Mouse (Mus musculus) ES-E14 (cell line): ENCODE data around the gene Ppt1. TPM values are rescaled to one million over a fixed set of nuclear protein-coding genes. Genes with fewer than 3 reads are reported as not detected.

Source experiments
- DNase-seq: peaks from one replicate; pipeline ENCODE4 v3.0.0-alpha.2; 2013; ENCODE audit warnings: low read depth, low spot score
- H3K27ac ChIP-seq: 2 replicates; pipeline ENCODE4 v1.5.1; 2012; ENCODE audit warnings: low read depth, mild to moderate bottlenecking, low read length, moderate library complexity, mixed read lengths; ENCODE audit not compliant: poor library complexity, insufficient read depth, severe bottlenecking
- H3K36me3 ChIP-seq: 2 replicates; pipeline ENCODE4 v1.6.1; 2012; ENCODE audit warnings: mild to moderate bottlenecking, low read length, moderate library complexity, mixed read lengths; ENCODE audit not compliant: control insufficient read depth, poor library complexity, insufficient read depth, severe bottlenecking
- H3K4me1 ChIP-seq, 2 experiments: fragments of 150-350 bp in 1 of 2; sonication (generic) in 1 of 2; 2 replicates each; pipeline ENCODE4 v1.6.1; 2012; ENCODE audit warnings: low read length in 2 of 2, mild to moderate bottlenecking in 1 of 2, mixed read lengths in 1 of 2; ENCODE audit not compliant: control insufficient read depth in 2 of 2, insufficient read depth in 2 of 2, poor library complexity in 1 of 2
- H3K4me3 ChIP-seq, 2 experiments: fragments of 150-350 bp in 1 of 2; sonication (generic) in 1 of 2; 2 replicates each; pipeline ENCODE4 v1.5.1; 2012; ENCODE audit warnings: low read length in 2 of 2, low read depth in 1 of 2, mild to moderate bottlenecking in 1 of 2, mixed read lengths in 1 of 2; ENCODE audit not compliant: insufficient read depth in 1 of 2, poor library complexity in 1 of 2, severe bottlenecking in 1 of 2
- H3K9ac ChIP-seq: 2 replicates; pipeline ENCODE4 v1.6.1; 2012; ENCODE audit warnings: low read depth, mild to moderate bottlenecking, low read length, mixed read lengths; ENCODE audit not compliant: poor library complexity, insufficient read depth, severe bottlenecking
- H3K9me3 ChIP-seq: fragments of 150-350 bp; sonication (generic); 2 replicates; pipeline ENCODE4 v1.6.1; 2012; ENCODE audit warnings: low read depth, mild to moderate bottlenecking, low read length; ENCODE audit not compliant: control insufficient read depth, insufficient read depth
- CHD2 ChIP-seq: IDR thresholded peaks from 2 replicates; pipeline ENCODE4 v1.6.1; 2014; ENCODE audit warnings: mild to moderate bottlenecking, low read depth, low read length, inconsistent platforms
- HCFC1 ChIP-seq: IDR thresholded peaks from 2 replicates; pipeline ENCODE4 v1.6.1; 2012; ENCODE audit warnings: low read length, inconsistent platforms, borderline replicate concordance; ENCODE audit not compliant: insufficient read depth
- MAFK ChIP-seq: IDR thresholded peaks from 2 replicates; pipeline ENCODE4 v1.6.1; 2014; ENCODE audit warnings: mild to moderate bottlenecking, low read depth, low read length, inconsistent platforms; ENCODE audit not compliant: insufficient read depth
- ZC3H11A ChIP-seq: IDR thresholded peaks from 2 replicates; pipeline ENCODE4 v1.6.1; 2012; ENCODE audit warnings: low read depth, mild to moderate bottlenecking, inconsistent platforms, low read length, borderline replicate concordance
- ZNF384 ChIP-seq: IDR thresholded peaks from 2 replicates; pipeline ENCODE4 v1.6.1; 2012; ENCODE audit warnings: low read depth, low read length, inconsistent platforms
- in situ Hi-C, 2 experiments: fragments of 600-800 bp; cut with MboI; formaldehyde crosslinking; loops; one replicate each; pipeline ENCODE4 v1.15.1; 2025; ENCODE audit warnings: low sequenced_read_pairs in 2 of 2, inconsistent platforms in 1 of 2; ENCODE audit not compliant: unreplicated experiment in 2 of 2
- total RNA-seq: library from RNA; depleted of rRNA; stranded (reverse); fragments of 300-350 nt; gene quantifications from 2 replicates; pipeline ENCODE4 v1.2.3, GENCODE M21; 2012

The Ppt1 gene
- total RNA-seq, 1 experiment = 34.9 TPM

DNA sequence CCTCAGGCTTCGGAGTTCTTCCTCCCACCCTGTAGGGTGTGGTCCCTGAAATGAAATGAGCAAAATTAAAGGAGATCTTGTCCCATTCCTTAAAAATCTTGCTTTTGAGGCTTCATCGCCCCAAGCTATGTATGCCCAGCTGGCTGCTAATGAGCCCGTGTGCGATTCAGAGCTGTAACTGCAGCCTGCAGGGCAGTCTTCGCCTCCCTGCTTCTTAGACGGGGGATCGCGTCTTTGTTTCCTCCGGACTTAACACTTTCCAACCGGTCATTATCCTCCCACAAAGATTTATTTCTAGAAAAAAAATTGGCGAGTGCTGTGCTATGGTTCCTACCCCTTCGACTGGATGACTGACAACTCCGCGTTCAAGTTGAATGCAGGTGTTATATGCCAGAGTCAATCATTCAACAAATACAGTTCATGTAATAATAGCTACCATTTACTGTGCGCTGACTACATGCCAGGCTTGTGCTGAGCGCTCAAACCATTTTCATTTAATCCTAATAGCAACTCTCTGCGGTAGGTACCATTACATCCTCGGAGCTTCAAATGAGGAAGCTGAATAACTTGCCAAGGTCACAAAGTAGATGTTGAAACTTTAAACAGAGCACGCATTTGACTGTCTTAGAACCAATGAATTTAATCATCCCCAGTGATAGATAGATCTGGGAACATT lies 50.7 kb downstream of the Ppt1 start:
- no peak for DNase-seq
- no peak for TF ChIP-seq CHD2
- no peak for TF ChIP-seq ZC3H11A
- TF ChIP-seq HCFC1 = no peak
- TF ChIP-seq MAFK = no peak
- peak overlapping the region; percentile 82 to 83 for H3K4me3 ChIP-seq
- in situ Hi-C loops = no loop called here
- H3K27ac ChIP-seq = peak overlapping the region; percentile 99
- 0 out of 2 replicates have a peak, but pooled peaks cover 2% of the 10 kb centered on the region for H3K36me3 ChIP-seq
- H3K9ac ChIP-seq = peak overlapping the region; percentile 96
- peaks cover 5 to 7% of the 10 kb centered on the region in 2 experiments; a peak in 3 of 4 replicates for H3K4me1 ChIP-seq
- no peaks in the 10 kb centered on the region for H3K9me3 ChIP-seq

DNA sequence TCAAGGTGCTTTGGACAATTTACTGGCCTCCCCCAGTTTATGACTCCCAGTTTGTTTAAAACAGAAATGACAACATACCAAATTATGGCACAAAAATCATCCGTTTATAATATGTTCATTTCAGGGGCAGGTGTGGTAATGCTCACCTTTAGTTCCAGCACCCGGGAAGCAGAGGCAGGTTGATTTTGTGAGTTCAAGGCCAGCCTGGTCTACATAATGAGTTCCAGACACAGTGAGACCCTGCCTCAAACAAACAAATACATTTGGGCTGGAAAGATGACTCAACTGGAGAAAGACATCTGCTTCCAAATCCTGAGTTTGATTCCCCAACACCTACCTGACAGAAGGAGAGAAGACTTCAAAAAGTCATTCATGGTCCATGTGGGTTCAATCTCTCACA lies 51.3 kb downstream of the Ppt1 start:
- H3K36me3 ChIP-seq = no peaks in the 10 kb centered on the region
- TF ChIP-seq ZNF384 (no peak), HCFC1 (no peak), CHD2 (no peak), MAFK (no peak), ZC3H11A (no peak)
- no peak overlapping the region for H3K27ac ChIP-seq
- peak overlapping the region in 1 of 2 experiments; percentile 82; a peak in 2 of 4 replicates for H3K4me3 ChIP-seq
- no peak overlapping the region for H3K9ac ChIP-seq
- in situ Hi-C loops = no loop called here
- no peaks in the 10 kb centered on the region for H3K9me3 ChIP-seq
- peaks cover 5 to 7% of the 10 kb centered on the region in 2 experiments; a peak in 3 of 4 replicates for H3K4me1 ChIP-seq
- DNase-seq = no peak

DNA sequence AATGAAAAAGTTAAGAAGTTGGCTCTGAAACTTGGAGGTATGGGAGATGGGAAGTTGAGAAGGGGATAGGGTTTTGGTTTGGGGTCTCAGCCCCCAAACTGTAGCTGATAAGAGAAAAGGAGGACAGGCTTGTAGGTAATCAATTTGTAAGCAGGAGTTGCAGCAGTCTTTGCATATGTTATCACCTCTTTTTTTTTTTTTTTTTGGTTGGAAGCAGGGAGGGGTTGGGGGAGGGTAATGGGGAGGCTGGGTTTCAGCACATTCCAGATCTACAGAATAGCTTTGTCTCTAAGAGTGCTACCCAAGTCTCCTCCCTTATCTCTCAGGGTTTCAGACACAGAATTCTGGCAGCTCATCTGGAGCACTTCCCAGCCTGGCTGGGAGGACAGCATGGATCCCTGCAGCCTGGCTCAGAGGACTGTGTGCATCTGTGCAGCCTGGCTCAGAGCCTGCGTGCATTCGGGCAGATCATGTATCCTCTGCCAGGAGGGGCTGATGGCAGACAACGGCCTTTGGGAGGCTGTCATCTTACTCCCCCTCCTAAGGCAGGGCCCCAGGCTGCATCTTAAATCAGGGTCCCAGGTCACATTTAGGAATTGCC lies 54.9 kb downstream of the Ppt1 start:
- no peak overlapping the region for H3K4me3 ChIP-seq
- DNase-seq = no peak

DNA sequence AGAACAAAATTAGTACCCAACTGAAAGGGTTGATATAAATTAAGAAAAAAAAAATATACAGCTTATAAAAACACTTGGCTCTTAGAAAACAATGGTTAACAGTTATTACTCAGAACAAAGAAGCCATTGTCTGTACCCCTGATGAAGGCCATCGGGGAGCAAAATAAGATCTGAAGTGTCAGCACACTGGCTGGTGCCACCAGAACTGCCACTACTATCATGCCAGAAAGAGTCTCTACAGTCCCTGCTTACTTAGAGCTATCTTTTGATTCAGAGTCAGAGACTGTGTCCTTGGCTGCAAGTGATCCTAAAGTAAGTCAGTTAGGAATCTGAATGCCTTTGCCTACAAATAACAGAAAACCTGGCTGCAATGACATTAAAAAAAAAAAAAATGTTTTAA lies 55.6 kb downstream of the Ppt1 start:
- Histone ChIP-seq H3K9ac (no peak overlapping the region), H3K9me3 (no peaks in the 10 kb centered on the region), H3K4me3 (no peak overlapping the region), H3K27ac (no peak overlapping the region), H3K36me3 (no peaks in the 10 kb centered on the region), H3K4me1 (peaks cover 2% of the 10 kb centered on the region in 2 experiments; a peak in 1 of 4 replicates)
- no peak for DNase-seq
- in situ Hi-C loops = no loop called here
- TF ChIP-seq MAFK (no peak), ZNF384 (no peak), ZC3H11A (no peak), HCFC1 (no peak), CHD2 (no peak)

More for the DNA sequence above, 54.9 kb downstream of the Ppt1 start:
- in situ Hi-C loops = no loop called here
- TF ChIP-seq ZNF384 (peak; percentile 69), ZC3H11A (no peak)
- Histone ChIP-seq H3K27ac (no peak overlapping the region), H3K4me1 (peaks cover 2% of the 10 kb centered on the region in 2 experiments; a peak in 1 of 4 replicates), H3K9me3 (no peaks in the 10 kb centered on the region), H3K36me3 (no peaks in the 10 kb centered on the region), H3K9ac (no peak overlapping the region)
